Mouse (Mus musculus) heart, embryonic 15.5 days (tissue): ENCODE results near the gene Actn4. TPM values are rescaled to one million over a fixed set of nuclear protein-coding genes. Genes with fewer than 3 reads are reported as not detected.
"Not testable (repeated sequence)": the region's sequence is repeated elsewhere in the genome, so short reads cannot be mapped to it uniquely, and the experiment has no call there.

Experiments used
- ATAC-seq: fragments of 200-750 bp; cut with Nextera tagmentation; replicated peaks from 2 replicates; pipeline ENCODE4 v1.8.0; 2017; ENCODE audit warnings: low read depth, moderate TSS enrichment; ENCODE audit not compliant: insufficient number of reproducible peaks, insufficient read depth, low FRiP score
- H3K27ac ChIP-seq: fragments of 300-500 bp; sonication (generic); 2 replicates; pipeline ENCODE4 v1.5.1; 2015; ENCODE audit warnings: mild to moderate bottlenecking, inconsistent platforms
- H3K27me3 ChIP-seq: fragments of 300-500 bp; sonication (generic); 2 replicates; pipeline ENCODE4 v1.6.1; 2015; ENCODE audit warnings: inconsistent platforms
- H3K36me3 ChIP-seq: fragments of 300-500 bp; sonication (generic); 2 replicates; pipeline ENCODE4 v1.6.1; 2015; ENCODE audit warnings: mild to moderate bottlenecking, inconsistent platforms
- H3K4me1 ChIP-seq: fragments of 300-500 bp; sonication (generic); replicated peaks from 2 replicates; pipeline ENCODE4 v1.6.1; 2015; ENCODE audit warnings: inconsistent platforms
- H3K4me2 ChIP-seq: fragments of 300-500 bp; sonication (generic); 2 replicates; pipeline ENCODE4 v1.6.1; 2015; ENCODE audit warnings: inconsistent platforms, mild to moderate bottlenecking, moderate library complexity
- H3K4me3 ChIP-seq: fragments of 300-500 bp; sonication (generic); 2 replicates; pipeline ENCODE4 v1.5.1; 2015; ENCODE audit warnings: mild to moderate bottlenecking, inconsistent platforms
- H3K9ac ChIP-seq: fragments of 300-500 bp; sonication (generic); 2 replicates; pipeline ENCODE4 v1.6.1; 2015; ENCODE audit warnings: mild to moderate bottlenecking, inconsistent platforms
- H3K9me3 ChIP-seq: fragments of 300-500 bp; sonication (generic); replicated peaks from 2 replicates; pipeline ENCODE4 v1.6.1; 2016; ENCODE audit warnings: inconsistent platforms
- WGBS: fragments of 180-500 bp; shearing (Covaris S2); methylation state at CpG from one replicate; pipeline ENCODE4 v1.1.7; 2015; ENCODE audit warnings: mixed read lengths; 5-methylcytosine and 5-hydroxymethylcytosine counted together
- polyA plus RNA-seq: library from polyadenylated mRNA; unstranded; fragments of >200 nt; fragmentation: Nextera tagmentation; extraction: Ambion mirVana; gene quantifications from 2 replicates; pipeline ENCODE4 v1.2.1, GENCODE M21; 2015

The Actn4 gene
- polyA plus RNA-seq, 1 experiment from 2014 or later = 236 TPM

DNA sequence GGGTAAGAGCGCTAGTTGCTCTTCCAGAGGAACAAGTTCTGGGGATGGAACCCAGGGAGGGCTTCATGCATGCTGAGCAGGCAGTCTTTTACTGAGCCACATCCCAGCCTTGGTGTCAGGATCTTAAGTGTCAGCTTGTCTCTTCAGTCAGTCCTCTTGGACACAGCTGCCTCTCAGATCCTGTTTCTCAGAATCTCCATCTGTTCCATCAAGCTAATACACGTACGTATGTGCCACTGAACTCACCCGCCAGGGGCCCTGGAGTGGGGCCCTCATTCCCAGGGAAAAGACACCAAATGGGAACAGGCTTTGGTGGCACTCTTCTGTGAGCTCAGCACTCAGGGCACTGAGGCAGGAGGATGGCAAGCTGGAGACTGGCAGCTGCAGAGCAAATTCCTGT is 84.3 kb downstream of the Actn4 start:
- 73% methylated on average over 4 of the region's 4 CpGs for WGBS
- Histone ChIP-seq H3K9me3 (no peaks in the 10 kb centered on the region), H3K9ac (no peak overlapping the region), H3K4me1 (no peaks in the 10 kb centered on the region), H3K4me3 (no peak overlapping the region), H3K4me2 (no peak overlapping the region), H3K27ac (no peak overlapping the region), H3K36me3 (no peaks in the 10 kb centered on the region), H3K27me3 (no peaks in the 10 kb centered on the region)
- no peak for ATAC-seq

DNA sequence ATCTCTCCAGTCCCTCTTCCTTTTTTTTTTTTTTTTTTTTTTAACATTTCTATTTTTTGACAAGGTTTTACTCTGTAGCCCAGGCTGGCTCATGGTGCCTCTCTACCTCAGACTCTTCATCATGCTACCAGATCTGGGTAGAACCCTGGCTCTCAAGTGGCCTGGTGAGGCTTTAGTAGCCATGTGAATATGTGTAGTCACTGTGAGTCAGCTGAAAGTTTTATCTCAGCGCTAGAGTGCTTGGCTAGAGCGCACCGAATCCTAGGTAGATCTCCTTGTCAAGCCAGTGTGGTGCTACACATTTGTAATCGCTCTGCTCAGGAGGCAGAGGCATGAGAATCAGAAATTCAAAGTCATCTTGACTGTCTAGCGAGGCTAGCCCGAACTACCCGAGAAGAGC is 85.0 kb downstream of the Actn4 start:
- ATAC-seq = no peak
- 71% methylated on average over 7 of the region's 7 CpGs for WGBS
- Histone ChIP-seq H3K4me3 (no peak overlapping the region), H3K36me3 (no peaks in the 10 kb centered on the region), H3K4me1 (no peaks in the 10 kb centered on the region), H3K9me3 (no peaks in the 10 kb centered on the region), H3K4me2 (no peak overlapping the region), H3K9ac (no peak overlapping the region), H3K27me3 (no peaks in the 10 kb centered on the region), H3K27ac (no peak overlapping the region)

DNA sequence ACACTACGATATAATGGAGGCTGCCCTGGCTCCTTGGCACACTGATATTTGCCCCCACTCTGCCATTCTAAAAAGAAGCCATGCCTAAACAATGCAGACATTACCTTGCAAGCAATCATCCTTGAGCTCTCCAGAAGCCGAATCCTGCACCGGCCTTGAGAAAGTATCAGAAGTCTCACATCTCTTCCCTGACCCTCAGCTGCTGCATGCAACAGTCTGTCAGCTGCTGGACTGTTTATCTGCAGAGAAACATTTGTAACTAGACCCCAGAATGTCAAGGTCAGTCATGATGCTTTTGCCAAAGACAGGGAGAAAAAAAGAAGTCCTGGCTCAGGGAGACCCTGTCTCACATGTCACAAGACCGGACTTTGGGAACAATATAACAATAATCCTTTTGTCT is 86.0 kb downstream of the Actn4 start:
- Histone ChIP-seq H3K4me1 (no peaks in the 10 kb centered on the region), H3K9me3 (no peaks in the 10 kb centered on the region), H3K4me3 (no peak overlapping the region), H3K36me3 (no peaks in the 10 kb centered on the region), H3K4me2 (no peak overlapping the region), H3K27ac (no peak overlapping the region), H3K9ac (no peak overlapping the region), H3K27me3 (no peaks in the 10 kb centered on the region)
- no peak for ATAC-seq
- 63% methylated on average over 4 of the region's 4 CpGs for WGBS

DNA sequence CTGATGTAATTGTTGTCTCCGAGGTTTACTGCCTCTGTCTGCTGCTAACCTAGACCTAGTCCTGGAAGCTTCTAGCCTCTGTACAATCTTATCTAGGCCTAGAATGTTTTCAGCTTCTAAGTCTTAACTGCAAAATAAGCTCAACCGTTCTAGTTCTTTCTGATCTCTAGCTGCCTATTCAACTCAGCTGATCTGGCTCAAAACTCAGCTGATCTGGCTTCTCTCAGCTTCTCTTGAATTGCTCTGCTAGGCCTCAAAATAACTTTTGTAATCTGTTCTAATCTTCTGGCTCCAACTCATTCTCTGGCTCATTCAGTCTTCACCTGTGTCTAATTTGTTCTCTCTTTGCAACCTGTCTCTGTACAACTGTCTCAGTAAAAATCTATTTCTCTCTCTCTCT is 87.6 kb downstream of the Actn4 start:
- 49% methylated on average over 2 of the region's 2 CpGs for WGBS
- H3K27ac ChIP-seq = no peak overlapping the region
- H3K27me3 ChIP-seq = no peaks in the 10 kb centered on the region
- no peak overlapping the region for H3K9ac ChIP-seq
- ATAC-seq = no peak
- H3K4me3 ChIP-seq = no peak overlapping the region
- no peaks in the 10 kb centered on the region for H3K9me3 ChIP-seq
- no peak overlapping the region for H3K4me2 ChIP-seq
- no peaks in the 10 kb centered on the region for H3K4me1 ChIP-seq
- H3K36me3 ChIP-seq = no peaks in the 10 kb centered on the region

DNA sequence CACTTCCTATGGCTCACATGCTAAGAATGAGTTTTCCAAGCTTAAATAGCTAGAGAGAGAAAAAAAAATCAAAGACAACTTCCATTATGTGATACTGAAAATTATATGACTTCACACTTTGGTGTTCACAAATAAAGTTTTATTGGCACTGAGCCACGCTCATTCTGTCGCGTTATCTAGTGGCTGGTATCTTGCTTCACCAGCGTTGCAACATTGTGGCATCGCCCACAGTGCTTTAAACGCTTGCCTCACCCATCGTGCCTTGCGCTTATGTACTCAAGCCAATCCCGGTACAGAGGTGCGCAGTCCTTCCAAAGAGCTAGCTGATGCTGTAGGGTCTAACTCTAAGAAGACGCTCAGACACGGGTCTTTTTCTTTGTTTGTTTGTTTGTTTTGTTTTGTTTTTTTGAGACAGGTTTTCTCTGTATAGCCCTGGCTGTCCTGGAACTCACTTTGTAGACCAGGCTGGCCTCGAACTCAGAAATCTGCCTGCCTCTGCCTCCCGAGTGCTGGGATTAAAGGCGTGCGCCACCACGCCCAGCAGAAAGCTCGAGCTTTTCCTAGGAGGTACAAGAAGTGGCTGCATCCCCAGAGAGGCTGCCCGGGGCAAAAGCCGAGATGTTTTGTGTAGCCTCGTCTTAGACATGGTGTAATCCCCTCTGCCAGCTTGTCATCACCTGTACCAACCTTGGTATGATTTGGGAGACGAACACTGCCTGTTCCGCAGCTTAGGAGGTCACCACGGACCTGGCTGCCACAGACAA is 91.1 kb downstream of the Actn4 start:
- Histone ChIP-seq H3K4me3 (no peak overlapping the region), H3K9me3 (no peaks in the 10 kb centered on the region), H3K27ac (no peak overlapping the region), H3K27me3 (no peaks in the 10 kb centered on the region), H3K4me2 (no peak overlapping the region), H3K4me1 (peaks cover 10% of the 10 kb centered on the region), H3K9ac (no peak overlapping the region), H3K36me3 (no peaks in the 10 kb centered on the region)
- no peak for ATAC-seq
- WGBS = 81% methylated on average over 24 of the region's 24 CpGs

DNA sequence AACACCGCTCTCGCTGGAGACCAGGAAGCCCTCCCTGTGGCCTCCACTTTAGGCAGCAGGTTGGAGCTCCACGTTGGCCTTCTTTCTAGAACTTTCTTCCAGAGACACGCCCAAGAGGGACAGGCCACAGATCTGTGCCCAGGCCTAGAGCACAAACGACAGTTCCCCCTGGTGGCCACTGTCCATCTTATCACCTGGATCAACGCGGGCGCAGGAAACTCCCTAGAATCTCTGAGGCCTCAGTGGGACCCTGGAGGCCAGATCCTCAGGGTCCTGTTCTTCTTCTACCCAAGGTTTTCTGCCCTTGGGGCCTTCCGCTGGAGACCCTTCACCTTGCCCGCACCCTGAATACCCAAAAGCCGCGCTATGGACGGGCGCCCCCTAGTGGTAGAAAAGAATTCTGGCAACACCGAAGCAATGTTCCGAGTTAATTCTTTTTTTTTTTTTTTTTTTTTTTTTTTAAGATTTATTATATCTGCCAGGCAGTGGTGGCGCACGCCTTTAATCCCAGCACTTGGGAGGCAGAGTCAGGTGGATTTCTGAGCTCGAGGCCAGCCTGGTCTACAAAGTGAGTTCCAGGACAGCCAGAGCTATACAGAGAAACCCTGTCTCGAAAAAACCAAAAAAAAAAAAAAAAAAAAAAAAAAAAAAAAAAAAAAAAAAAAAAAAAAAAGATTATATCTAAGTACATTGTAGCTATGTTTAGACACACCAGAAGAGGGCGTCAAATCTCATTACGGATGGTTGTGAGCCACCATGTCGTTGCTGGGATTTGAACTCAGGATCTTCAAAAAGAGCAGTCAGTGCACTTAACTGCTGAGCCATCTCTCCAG is 94.4 kb downstream of the Actn4 start:
- H3K9ac ChIP-seq, H3K36me3 ChIP-seq, ATAC-seq, H3K9me3 ChIP-seq, H3K27me3 ChIP-seq: not testable (repeated sequence)
- 0 out of 2 replicates have a peak overlapping the region, but pooled peaks have one; percentile 15 for H3K27ac ChIP-seq
- peak overlapping the region; percentile 59 for H3K4me2 ChIP-seq
- peaks cover 30% of the 10 kb centered on the region for H3K4me1 ChIP-seq
- 27% methylated on average over 23 of the region's 23 CpGs for WGBS
- H3K4me3 ChIP-seq = peak overlapping the region; percentile 31; the same call in 1 of the 2 replicates

DNA sequence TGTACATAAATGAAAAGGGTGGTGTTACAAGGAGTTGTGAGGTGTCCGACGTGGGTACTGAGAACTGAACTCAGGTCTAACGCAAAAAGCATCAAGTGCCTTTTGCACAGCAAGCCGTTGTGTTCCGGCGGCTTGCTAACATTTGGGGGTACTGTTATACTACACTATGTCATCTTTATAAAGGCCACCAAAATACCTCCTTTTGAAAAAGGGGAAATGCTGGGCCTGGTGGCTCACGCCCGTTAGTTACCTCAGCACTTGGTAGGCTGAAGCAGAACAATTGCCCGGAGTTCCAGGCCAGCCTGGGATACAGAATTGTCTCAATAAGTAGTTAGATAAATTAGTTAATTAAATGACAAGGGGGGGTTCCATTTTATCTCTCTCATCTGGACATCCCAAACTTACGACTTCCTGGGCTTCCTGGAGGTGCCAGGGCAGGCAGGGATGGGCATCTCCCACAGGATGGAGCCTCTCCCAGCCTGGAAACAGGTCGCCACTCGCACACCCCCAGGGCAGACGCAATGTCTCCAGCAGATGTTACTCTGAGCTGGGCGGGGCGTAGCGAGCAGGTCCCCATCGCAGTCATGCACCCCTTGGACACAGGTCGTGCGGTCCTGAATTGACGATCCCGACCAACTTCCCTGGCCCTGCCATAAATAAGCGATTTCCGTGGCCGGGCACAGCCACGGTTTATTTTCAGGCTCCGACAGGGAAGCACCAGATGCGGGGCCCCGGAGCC is 95.2 kb downstream of the Actn4 start:
- 0 out of 2 replicates have a peak overlapping the region, but pooled peaks have one; percentile 15 for H3K27ac ChIP-seq
- WGBS = 89% methylated on average over 28 of the region's 28 CpGs

DNA sequence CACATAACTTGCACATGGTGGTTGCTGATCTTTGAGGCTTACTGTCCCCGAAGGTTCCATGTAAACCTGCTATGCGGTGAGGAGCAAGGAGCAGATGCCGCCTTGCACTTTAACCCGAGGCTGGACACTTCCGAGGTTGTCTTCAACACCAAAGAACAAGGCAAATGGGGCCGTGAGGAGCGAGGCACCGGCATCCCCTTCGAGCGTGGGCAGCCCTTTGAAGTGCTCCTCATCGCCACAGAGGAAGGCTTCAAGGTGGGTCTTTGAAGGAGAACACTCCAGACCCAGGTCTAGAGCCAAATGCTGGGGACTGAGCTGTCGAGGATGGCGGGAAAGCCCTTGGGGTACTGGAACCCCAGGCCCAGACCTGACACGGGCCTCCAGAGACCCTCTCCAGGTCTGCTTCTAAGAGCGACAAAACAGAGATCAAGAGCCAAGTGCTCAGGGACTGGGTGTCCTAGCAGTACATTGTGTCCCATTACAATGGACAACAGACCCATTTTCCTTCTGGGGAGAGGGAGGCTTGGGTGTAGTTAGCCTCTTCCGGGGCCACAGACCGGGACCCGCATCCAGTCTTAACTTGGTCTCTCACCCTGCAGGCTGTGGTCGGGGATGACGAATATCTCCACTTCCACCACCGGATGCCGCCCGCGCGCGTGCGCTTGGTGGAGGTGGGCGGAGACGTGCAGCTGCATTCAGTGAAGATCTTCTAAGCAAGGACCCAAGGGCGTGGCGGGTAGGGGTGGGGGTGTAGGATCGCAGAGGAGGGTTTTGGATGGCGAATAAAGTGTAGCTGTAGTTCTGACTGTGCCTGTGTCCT is 96.4 kb downstream of the Actn4 start:
- Histone ChIP-seq H3K9ac (no peak overlapping the region), H3K4me2 (peak overlapping the region; percentile 58), H3K27ac (no peak overlapping the region), H3K36me3 (no peaks in the 10 kb centered on the region), H3K4me3 (peak overlapping the region; percentile 29), H3K27me3 (no peaks in the 10 kb centered on the region), H3K9me3 (no peaks in the 10 kb centered on the region), H3K4me1 (peaks cover 30% of the 10 kb centered on the region)
- WGBS = 37% methylated on average over 33 of the region's 33 CpGs
- ATAC-seq = peak; percentile 51

More for the DNA sequence above, 95.2 kb downstream of the Actn4 start:
- H3K36me3 ChIP-seq = no peaks in the 10 kb centered on the region
- peak overlapping the region; percentile 59; the same call in 1 of the 2 replicates for H3K4me2 ChIP-seq
- H3K9me3 ChIP-seq = no peaks in the 10 kb centered on the region
- ATAC-seq = no peak
- H3K4me1 ChIP-seq = peaks cover 30% of the 10 kb centered on the region
- H3K9ac ChIP-seq = no peak overlapping the region
- no peak overlapping the region for H3K4me3 ChIP-seq
- H3K27me3 ChIP-seq = no peaks in the 10 kb centered on the region

DNA sequence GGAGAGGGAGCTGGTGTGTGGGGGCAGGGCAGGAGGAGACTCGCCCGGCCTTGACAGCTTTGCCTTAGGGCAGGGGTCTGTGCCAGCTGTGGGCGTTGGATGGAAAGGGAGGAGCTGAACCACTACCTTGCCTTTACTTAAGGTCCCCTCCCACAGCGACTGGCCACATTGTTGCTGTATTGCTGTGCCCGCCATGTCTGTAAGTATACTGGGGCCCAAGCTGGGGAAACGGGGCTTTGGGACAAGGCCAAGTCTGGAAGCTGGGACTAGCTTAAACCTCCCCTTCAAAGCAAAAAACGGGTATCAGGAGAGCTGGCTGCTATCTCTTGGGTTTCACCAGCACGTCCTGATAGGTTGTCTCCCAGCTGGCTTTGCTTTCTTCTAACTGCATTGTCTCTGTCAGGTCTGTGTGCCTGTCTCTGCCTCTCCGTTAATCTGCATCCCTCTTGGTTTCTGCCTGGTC is 97.8 kb downstream of the Actn4 start:
- no peaks in the 10 kb centered on the region for H3K27me3 ChIP-seq
- peak overlapping the region; percentile 36 for H3K4me2 ChIP-seq
- no peaks in the 10 kb centered on the region for H3K9me3 ChIP-seq
- no peak for ATAC-seq
- H3K9ac ChIP-seq = no peak overlapping the region
- no peak overlapping the region for H3K4me3 ChIP-seq
- H3K4me1 ChIP-seq = peaks cover 30% of the 10 kb centered on the region
- WGBS = 38% methylated on average over 9 of the region's 9 CpGs
- peak overlapping the region; percentile 26; the same call in 1 of the 2 replicates for H3K27ac ChIP-seq
- H3K36me3 ChIP-seq = no peaks in the 10 kb centered on the region

DNA sequence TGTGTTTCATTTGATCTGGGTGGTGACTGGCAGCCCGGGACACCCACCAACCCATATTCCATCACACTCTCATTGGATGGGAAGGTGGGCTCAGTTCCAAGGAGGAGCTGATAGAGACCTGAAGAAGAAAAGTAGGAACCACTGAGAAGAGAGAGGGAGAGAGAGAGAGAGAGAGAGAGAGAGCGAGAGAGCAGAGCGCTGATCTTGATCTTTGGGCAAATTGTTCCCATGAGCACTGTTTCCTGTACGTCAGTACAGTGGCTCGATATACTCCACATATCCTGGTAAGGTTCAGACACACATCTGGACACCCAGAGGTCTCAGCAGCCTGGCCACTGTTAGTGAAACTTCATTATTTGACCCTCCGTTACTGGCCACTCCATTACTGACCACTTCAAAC is 98.6 kb downstream of the Actn4 start, which contains the start of gene Lgals7:
Lgals7 (plus strand) TSS at position 314 of the 400 bp plus-strand sequence.
- peak within 1 kb of the TSS; percentile 26; the same call in 1 of the 2 replicates for H3K27ac ChIP-seq
- H3K4me2 ChIP-seq = peak within 1 kb of the TSS; percentile 36
- no peak for ATAC-seq
- no peak within 1 kb of the TSS for H3K4me3 ChIP-seq
- H3K9me3 ChIP-seq = no peaks in the 10 kb centered on the region
- H3K9ac ChIP-seq = no peak within 1 kb of the TSS
- WGBS = 74% methylated on average over 6 of the region's 6 CpGs
- peaks cover 30% of the 10 kb centered on the region for H3K4me1 ChIP-seq
- H3K27me3 ChIP-seq = no peaks in the 10 kb centered on the region
- H3K36me3 ChIP-seq = no peaks in the 10 kb centered on the region
